Mouse (Mus musculus): ENCODE data around the gene Pcyt1a.
"Not testable (repeated sequence)": the region's sequence is repeated elsewhere in the genome, so short reads cannot be mapped to it uniquely, and the experiment has no call there.

Gene Pcyt1a

DNA sequence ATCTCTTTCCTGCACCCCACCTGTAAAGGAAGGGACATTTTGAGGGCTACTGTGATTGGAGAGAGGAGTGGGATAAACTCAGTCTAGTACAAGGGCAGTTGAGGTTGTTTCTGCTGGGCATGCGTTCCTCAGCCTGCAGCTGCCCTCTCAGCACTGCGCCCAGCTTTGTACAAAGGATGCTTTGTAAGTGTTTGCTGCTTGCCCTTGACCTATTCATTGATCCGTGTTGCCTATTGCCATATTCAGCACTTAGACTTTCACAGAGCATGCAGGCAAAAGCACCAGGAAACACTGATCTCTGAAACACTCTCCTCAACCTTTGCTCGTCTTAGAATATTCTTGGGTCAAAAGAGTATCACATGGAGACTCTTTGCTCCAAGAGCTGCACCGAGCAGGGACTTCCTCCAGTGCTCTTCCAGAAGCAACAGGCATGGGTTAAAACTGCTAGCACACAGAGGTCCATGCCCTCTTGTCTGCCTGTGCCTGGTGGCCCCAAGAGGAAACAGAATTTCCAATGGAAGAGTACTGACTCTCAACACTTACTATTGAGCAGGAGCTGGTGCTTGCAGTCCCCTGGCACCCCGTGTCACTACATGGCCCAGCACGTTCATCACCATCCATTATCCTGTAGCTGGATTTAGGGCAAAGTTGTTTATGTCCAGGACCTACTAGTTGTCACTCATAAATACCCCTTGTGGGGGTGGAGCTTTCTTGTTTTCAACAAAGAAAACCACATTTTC is 41.7 kb downstream of the Pcyt1a start:
- DNase-seq (ENCODE audit: low read depth, low spot score) = no peak

GRCm38 (mm10) chr16:32477315-32477714 is 46.6 kb downstream of the Pcyt1a start:
- DNase-seq (ENCODE audit: low read depth, low spot score) = no peak

DNA sequence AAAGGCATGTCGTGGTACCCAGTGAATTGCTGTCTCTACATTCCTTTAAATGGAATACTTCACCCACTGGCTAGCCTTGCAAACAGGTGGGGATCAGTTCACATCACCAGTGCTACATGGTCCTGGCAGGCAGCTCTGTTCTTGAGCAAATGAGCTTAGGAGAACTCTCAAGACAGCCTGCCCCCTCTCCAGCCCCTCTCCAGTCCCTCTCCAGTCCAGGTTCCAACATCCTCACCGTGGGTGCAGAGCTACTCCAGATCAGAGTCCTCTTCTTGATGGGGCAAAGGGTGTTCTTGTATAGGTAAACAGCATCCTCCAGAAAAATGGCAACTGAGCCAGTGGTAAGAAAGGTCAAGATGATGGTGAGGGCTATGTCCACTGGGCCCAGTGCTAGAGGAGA is 48.7 kb downstream of the Pcyt1a start:
- no peak for DNase-seq (ENCODE audit: low read depth, low spot score)

DNA sequence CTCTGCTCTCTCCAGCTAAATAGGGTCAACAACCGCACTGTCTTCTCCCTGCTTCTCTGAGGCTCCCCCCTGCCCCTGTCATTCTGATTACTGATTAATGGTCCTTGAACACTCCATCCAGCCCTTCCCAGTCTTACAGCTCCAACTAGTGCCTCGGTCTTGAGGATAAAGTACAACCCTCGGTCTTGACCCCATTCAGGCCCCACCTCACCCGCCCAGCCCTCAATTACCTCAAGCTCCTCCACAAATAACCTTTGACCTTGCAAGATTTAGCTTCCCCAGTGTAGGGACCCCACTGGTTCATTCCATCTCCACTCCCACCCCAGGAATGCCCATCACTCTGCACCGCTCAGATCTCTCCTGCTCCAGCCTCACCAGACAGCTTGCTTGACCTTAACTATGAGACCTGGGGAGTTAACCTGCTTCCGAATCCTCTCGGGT is 53.7 kb downstream of the Pcyt1a start:
- no peak for DNase-seq (ENCODE audit: low read depth, low spot score)

DNA sequence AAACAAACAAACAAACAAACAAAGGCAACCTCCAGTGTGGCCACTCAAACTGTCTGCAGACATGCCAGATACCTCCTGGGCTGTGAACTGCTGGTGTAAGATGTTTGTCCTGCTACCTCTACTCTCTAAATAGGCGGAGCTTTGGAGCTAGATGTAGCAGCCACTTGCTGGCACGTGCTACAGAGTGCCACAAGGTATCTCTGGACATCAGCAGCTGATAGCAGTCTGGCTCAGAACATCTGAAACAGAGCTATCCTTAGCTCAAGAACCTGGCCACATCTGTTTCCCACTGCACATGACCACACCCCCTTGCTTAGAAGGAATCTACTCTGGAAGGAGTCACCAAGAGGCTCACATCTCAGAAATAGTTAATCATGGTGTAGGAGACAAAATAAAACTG is 54.5 kb downstream of the Pcyt1a start:
- no peak for DNase-seq (ENCODE audit: low read depth, low spot score)

- DNase-seq (ENCODE audit: low read depth, low spot score) = no peak
Measured at GRCm38 (mm10) chr16:32486046-32486445, 55.3 kb downstream of the Pcyt1a start.

DNA sequence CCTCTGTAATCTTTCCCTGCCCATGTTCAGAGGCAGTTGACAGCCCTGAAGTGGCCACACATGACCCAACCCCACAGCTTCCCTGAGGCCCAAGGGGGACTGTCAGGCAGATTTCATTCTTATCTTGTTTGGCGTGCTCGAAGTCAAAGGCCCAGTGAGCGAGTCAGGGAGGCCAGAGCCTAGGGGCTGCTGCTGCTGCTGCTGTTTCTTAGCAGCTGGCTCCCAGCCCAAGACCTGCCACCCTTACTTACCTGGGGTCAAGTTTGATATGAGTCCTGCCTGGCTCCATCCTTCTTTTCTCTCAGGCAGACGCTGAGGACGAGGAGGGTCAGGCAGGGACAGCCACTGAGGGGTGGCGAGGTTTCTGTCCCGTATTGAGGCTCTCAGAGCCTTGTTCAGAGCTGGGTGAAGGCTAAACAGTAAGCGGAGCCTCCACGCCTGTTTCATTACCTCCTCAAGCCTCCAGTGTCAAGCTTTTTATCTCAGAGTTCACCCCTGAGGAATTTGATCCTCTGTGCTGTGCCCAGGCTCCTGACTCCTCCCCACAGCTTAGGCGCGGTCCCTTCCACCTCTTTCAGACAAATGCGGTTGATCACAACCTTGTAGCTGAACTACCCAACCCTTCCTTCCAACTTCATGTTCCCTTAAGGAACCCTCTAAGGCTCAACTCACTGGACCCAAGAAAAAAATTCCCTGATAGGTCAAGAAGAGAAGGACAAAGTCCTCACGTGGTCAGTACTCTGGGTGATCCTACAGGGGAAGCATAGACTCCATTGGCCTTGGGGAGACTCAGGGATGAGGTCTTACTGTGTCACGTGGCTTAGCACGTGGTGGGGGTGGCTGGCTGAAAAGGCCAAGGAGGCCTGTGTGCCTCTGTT is 56.8 kb downstream of the Pcyt1a start, which contains the start of gene Slc51a:
TSS of gene Slc51a (minus strand) at position 646 of the 878 bp plus-strand sequence.
- DNase-seq (ENCODE audit: low read depth, low spot score) = peak; percentile 45

GRCm38 (mm10) chr16:32488939-32489338 is 58.2 kb downstream of the Pcyt1a start:
- no peak for DNase-seq (ENCODE audit: low read depth, low spot score)

GRCm38 (mm10) chr16:32494371-32494770 is 63.6 kb downstream of the Pcyt1a start:
- DNase-seq (ENCODE audit: low read depth, low spot score) = not testable (repeated sequence)

DNA sequence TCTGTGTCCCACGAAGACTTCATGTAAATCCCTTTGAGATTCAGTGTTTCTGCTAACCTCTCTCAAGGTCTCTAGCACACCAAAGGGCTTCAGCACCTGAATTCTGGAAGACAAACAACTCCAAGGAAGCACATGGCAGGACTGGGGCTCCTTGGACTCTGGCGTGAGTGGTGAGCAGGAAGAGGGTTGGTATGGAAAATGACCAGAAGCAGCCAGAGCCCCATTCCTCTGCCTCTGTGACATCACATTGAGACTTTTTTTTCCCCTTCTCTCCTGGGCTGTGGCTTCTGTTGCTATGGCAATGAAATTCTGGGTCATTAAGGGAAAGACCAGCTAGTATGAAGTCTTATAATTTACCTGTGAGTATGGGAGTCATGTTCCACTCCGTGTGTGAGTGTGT is 65.2 kb downstream of the Pcyt1a start, which contains the start of gene Zdhhc19:
TSS of gene Zdhhc19 (plus strand) at position 301 of the 400 bp plus-strand sequence.
- DNase-seq (ENCODE audit: low read depth, low spot score) = no peak

- DNase-seq (ENCODE audit: low read depth, low spot score) = no peak
Measured at GRCm38 (mm10) chr16:32498996-32499395, 68.3 kb downstream of the Pcyt1a start.

DNA sequence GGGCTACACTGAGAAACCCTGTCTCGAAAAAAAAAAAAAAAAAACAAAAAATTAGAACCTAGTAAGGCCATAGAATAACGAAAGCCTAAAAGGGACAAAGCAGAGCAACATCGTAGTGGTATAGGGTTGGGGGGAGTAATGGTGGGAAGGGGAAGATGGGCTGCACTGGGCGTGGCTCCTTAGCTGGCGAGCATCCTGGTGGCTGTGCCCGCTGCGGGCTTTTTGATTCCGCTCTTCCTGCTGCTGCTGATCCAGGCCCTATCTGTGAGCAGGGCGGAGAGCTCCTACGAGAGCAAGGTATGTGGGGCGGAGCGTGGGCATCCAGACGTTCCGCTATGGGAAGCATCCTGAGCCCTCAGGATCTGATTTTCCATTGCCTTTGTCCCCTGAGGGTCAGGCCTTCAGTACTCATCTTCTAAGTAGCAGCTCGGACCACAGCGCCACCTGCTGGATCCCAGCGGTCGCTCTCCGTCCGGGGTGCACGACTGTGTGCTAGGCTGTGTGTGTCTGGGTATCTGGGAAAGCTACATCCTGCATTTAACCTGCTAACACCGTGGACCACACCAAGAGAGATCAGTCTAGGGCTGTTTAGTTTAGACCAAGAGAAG is 68.8 kb downstream of the Pcyt1a start:
- peak; percentile 78 for DNase-seq (ENCODE audit: low read depth, low spot score)

DNA sequence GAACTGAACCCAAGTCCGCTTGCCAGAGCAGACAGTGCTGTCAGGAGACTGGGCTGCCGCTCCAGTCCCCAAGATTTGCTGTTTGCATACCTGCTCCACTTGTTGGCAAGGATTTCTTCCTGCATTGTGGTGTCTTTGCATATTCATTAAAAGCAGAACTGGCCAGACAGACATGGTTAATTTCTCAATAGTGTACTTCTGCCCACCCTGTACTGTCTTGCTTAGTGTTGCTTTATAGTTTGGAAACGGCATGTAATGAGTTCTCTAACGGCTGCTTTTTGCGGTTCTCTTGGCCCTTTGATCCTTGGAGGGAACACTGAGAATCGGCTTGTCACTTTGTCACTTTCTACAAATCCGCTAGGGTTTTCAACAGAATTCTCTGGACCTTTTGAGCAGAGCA is 70.7 kb downstream of the Pcyt1a start:
- DNase-seq (ENCODE audit: low read depth, low spot score) = no peak

GRCm38 (mm10) chr16:32502621-32503335 is 72.1 kb downstream of the Pcyt1a start:
- no peak for DNase-seq (ENCODE audit: low read depth, low spot score)

DNA sequence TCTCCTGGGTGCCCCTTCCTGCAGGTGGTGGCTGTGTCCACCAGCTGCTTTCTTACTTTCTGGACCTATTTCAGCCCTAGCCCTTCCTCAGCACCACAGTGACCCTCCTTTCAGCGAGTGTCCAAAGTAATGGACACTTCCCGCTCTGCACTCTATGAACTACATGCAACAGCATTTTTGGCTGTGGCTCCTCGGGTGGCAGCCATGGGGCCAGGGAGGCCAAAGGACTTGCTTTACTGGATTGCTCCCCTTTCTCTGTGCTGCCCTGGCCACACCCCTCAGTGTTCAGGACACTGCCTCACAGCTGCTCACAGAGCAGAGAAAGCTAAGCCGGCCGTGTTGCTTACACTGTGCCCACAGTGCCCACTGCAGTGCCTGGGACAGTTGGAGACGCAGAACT is 72.9 kb downstream of the Pcyt1a start:
- no peak for DNase-seq (ENCODE audit: low read depth, low spot score)

- no peak for DNase-seq (ENCODE audit: low read depth, low spot score)
Measured at GRCm38 (mm10) chr16:32506298-32506697, 75.6 kb downstream of the Pcyt1a start.

DNA sequence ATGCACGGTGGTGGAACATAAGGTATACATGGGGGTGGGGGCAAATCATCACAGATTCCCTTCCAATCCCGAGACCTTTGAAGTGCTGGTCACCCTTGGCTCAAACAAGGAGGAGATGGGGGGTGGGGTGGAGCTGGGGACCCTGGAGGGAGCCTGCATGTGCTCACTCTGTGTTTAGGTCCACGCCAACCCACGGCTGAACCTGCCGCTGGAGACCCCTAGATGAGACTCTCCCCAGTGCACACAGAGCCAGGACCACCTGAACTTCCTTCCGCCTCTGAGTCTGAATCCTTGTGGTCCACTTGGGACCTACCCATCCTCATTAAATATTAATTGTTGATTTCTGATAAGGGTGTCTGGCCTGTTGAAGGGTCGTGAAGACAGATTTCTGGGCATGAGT is 76.1 kb downstream of the Pcyt1a start:
- no peak for DNase-seq (ENCODE audit: low read depth, low spot score)

GRCm38 (mm10) chr16:32507407-32507806 is 76.7 kb downstream of the Pcyt1a start:
- DNase-seq (ENCODE audit: low read depth, low spot score) = peak; percentile 92

DNA sequence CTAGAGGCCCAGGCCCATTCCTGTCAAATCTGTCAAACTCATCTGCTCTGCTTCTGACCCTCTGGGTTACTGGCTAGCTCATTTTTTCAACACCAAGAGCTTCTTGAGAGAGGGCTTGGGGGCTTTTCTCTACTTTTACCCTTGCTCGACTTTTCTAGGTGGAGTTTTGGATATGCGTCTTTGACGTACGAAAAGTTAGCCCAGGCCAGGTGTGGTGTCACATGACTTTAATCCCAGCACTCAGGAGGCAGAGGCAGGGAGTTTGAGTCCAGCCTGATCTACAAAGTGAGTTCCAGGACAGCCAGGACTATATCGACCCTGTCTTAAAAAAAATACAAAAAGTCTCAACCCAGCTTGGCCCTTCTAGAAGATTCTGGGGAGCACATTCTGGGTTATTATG is 77.3 kb downstream of the Pcyt1a start:
- DNase-seq (ENCODE audit: low read depth, low spot score) = no peak

- DNase-seq (ENCODE audit: low read depth, low spot score) = no peak
Measured at GRCm38 (mm10) chr16:32508506-32509065, 77.9 kb downstream of the Pcyt1a start.

Measured in c-Kit-negative CD71-positive TER-119-positive erythroid progenitor cells, embryonic 14.5 days (primary cell).